Mouse (Mus musculus) 416B (cell line): ENCODE measurements around the gene Arhgap15.
A peak's percentile ranks its signal among the peaks of the same experiment; 100 is the strongest.
"Not testable (repeated sequence)": the region's sequence is repeated elsewhere in the genome, so short reads cannot be mapped to it uniquely, and the experiment has no call there.

ENCODE experiments used
- DNase-seq: peaks from one replicate; pipeline ENCODE4 v3.0.0; 2011; ENCODE audit warnings: low read depth

The Arhgap15 gene

GRCm38 (mm10) chr2:43748287-43748983 is at the start of gene Arhgap15:
Gene Arhgap15, plus strand, starts transcription at chr2:43748824.
- peak; percentile 94 for DNase-seq

DNA sequence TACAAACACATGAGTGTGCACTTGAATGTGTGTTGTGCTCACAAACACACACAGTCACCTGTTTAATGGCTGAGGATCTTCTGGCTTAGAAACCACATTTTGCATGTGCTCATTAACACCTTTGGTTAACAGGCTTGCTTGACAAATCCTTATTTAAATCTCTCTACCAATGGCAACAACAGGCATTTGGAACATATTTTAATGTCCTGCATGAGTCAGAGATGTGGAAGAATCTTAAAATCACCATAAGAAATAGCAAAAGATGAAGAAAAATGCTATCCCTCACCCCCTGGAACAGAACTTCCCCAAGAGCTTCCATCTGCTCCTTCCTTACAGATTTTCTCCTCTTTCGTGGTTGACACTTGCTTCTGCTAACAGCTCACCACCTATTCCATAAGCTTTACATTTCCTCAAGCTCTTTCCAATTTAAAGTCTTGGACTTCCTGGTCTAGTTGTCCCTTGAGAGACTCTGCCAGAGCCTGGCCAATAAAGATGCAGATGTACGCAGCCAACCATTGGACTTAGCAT is 35.9 kb upstream of the Arhgap15 start:
- no peak for DNase-seq

DNA sequence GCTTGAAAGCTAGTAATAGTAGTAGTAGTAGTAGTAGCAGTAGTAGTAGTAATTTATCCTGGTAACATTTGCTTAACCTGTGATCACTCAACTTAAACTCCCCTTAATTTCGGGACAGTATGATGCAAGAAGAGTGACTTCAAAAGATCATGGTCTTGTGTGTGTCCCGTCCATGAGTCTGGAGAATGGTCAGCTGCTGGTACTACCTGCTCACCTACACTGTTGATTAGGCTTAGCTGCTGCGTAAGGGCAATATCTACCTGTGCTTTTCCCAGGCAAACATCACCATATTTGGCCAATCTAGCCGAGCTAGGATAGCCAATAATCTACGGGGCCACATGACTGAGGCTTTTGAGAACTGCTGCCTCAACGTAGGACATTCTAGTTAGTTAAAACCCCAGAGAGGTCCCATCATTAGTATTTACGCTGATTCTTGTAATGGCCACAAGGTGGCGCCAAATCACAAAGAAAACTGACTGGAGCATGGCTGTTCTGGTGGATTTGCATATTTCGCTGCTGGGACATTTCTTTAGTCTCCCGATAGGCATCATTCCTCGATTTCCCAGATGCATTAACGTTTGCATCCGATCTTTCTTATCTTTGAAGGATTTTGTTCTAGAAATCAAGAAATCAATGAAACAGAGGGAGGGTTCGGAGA is 26.0 kb upstream of the Arhgap15 start:
- peak; percentile 84 for DNase-seq

GRCm38 (mm10) chr2:43723104-43723541 is 25.5 kb upstream of the Arhgap15 start:
- no peak for DNase-seq

GRCm38 (mm10) chr2:43727181-43727580 is 21.4 kb upstream of the Arhgap15 start:
- no peak for DNase-seq

GRCm38 (mm10) chr2:43727693-43728092 is 20.9 kb upstream of the Arhgap15 start:
- no peak for DNase-seq

DNA sequence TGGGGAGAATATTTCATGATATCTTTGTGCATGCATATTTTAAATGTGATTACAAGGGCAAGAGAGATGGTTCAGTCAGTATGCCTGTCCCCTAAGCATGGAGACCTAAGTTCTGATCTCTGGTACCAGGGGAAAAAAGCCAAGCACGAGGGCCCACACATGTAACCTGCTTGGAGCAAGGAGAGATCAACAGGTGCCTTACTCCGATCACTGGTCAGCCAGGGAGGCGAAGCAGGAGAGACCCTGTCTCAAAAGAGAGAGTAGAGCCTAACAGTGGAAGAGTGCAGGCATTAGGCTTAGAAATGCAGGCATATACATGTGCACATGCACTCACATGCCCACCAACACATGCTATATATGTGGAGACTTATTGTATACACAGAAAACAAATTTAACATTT is 19.8 kb upstream of the Arhgap15 start:
- no peak for DNase-seq

GRCm38 (mm10) chr2:43732396-43732795 is 16.2 kb upstream of the Arhgap15 start:
- DNase-seq = peak; percentile 58

DNA sequence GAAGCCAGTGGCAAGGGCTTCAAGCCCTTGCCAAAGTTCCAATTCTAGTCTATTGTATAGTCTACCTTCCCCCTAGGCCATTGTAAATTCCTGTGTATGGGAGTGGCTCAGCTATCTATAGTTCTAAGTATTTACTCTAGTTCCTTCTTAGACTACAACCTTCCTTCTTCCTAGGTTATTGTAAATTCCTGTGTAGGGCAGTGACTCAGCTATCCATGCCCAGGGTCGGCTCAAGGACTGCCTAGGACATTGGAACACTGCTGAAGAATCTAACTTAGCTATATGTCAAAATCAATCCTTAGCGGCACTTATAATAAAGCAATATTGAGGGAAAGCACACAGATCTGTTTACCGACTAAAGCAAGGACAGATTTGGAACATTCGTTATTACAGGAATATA is 13.6 kb upstream of the Arhgap15 start:
- not testable (repeated sequence) for DNase-seq

GRCm38 (mm10) chr2:43737546-43737945 is 11.1 kb upstream of the Arhgap15 start:
- no peak for DNase-seq

DNA sequence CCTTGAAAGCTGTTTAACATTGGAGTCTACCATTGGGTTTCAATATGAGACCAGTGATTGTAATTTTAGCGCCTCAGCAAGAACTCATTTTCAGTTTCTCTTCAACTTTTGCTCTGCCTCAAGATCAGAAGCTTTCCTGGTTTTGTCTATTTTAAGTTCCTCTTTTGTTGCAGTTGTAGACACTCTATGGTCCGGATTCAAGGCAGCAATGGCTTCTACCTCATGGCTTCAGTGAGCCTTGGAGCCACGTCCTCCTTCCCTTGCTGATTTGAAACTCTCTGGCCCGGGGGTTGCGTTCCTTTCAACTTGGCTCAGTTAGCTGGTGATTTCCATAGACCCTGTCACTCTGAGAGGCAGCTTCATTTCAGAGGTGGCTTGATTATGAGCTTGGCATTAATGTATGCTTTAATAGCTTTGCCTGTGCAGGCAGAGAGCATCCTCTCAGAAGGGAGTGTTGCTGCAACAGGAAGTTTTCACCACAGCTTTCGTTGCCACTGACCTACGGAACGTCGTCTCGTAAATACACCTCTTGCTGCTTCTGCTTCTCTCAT is 10.0 kb upstream of the Arhgap15 start:
- peak; percentile 76 for DNase-seq

DNA sequence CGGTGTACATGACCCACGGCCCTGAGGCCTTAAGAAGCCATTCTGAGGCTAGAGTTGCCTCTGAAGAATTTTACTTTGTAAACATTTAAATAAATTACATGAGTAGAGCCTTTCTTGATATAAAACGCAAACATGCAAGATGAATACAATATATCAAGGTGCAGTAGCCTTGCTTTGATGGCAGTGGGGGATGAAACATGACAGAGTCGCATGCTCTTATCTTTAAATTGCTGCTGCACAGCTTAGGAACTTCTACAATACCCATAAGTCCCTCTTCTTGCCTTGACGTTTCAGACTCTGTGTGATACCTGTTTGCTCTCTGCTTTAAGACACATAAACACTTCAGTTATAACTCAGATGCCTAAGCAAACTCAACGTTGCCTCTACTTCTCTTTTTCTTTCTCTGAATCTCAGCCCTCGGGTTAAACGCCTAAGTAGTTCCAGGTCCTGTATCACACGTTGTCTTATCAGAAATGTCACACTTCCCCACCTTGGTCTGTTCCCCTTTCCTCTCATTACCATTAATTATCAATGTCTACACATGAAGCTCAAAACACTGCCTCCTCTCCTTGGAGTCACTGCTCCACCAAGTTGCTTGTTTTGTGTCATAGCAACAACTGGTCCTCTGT is 9.3 kb upstream of the Arhgap15 start:
- peak; percentile 76 for DNase-seq

DNA sequence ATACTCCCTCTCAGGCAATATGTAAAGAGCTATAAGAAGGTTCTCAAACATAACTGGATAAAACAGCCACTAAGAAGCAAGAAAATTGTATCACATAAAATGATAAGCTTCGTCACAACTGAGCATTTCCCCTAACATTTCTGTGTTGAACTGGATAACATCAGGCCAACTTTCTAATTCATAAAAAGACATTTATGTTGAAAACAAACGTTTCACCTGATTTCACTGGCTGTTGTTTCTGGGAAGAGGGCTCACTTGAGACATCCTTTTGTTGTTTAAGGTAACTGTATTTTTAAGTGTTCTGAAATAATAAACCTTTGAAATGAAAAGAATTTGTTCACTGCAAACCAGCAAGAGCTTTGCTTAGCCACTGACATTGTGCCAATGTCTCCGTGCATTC is 697 bp downstream of the Arhgap15 start:
- DNase-seq = peak; percentile 48

DNA sequence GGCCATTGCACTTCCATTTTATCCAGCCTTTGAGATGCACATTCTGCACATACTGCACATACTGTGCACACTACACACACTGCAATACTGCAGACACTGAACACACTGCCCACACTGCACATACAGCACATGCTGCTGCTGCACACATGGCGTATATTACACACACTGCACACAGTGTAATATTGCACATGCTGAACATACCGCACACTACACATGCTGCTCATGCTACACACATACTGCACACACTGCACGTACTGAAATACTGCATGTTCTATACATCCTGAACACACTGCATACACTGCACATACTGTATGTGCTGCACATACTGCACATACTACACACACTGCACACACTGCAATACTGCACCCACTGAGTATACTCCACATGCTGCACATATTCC is 7.3 kb downstream of the Arhgap15 start:
- DNase-seq = no peak

DNA sequence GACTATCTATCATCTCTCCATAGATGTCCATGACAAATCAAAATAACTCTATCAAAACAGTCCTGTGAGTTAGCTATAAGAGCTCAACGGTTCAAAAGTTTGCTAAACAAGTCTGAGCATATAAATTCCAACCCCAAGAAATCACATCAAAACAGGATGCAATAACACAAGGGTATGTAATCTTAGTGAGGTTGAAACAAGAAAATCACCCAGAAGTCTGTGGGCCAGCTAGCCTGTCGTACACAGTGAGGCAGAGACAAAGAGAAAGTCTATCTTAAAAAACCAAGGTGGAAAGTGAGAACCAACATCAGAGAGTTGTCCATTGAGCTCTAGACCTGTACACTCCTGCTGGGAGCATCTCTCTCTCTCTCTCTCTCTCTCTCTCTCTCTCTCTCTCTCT is 8.0 kb downstream of the Arhgap15 start:
- no peak for DNase-seq

DNA sequence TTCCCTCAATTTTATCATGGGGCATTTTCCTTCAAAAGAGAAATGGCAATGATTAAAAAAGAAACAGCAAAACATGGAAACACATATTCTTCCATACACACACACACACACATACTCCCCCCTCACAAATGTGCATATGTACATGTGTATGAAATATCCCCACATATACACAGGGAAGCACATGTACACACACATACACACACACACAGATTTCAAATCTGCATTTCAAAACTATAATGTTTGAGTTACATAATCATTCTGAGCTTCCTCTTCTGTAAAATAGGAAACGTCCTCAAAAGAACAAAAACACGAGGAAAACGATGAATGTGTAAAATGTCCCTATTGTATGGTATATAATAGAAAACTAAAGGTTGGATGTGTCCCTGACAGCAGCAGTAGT is 13.1 kb downstream of the Arhgap15 start:
- peak; percentile 26 for DNase-seq

DNA sequence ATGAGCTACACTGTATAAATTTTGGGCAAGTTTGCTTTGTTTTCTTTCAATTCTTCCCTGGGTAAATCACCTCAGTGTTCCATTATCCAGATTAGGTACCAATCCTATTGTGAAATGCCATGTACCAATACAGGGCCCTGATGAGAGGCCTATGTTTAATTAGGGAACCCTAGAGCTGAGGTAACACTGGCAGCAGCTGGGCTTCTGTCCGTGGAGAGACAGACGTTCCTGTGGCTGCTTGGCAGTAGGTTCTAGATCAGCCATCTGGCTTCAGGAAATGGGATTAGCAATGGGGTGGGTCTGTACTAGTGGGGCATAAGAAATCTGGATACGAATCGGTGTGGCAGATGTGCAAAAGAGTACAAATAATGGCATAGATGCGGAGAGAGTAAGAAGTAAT is 14.7 kb downstream of the Arhgap15 start:
- no peak for DNase-seq

DNA sequence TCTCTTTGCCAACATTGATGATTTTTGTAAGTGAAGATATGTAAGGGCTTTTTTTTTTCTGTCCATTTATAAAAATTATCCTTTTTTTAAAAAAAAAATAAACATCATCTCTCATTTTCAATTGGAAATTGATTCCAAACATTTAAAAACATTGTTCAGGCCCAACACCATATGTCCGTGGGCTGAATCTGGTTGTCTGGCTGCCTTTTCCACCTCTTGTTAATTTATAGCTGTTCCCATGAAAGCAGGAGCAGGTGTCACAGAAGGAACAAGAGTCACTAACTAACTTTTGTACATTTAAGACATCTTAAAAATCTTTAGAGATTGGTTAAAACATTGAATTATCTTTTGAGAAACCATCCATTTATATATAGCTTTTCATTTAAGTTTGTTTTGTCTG is 15.8 kb downstream of the Arhgap15 start:
- DNase-seq = no peak

- DNase-seq = no peak
Observed at GRCm38 (mm10) chr2:43766200-43766599, 17.6 kb downstream of the Arhgap15 start.

DNA sequence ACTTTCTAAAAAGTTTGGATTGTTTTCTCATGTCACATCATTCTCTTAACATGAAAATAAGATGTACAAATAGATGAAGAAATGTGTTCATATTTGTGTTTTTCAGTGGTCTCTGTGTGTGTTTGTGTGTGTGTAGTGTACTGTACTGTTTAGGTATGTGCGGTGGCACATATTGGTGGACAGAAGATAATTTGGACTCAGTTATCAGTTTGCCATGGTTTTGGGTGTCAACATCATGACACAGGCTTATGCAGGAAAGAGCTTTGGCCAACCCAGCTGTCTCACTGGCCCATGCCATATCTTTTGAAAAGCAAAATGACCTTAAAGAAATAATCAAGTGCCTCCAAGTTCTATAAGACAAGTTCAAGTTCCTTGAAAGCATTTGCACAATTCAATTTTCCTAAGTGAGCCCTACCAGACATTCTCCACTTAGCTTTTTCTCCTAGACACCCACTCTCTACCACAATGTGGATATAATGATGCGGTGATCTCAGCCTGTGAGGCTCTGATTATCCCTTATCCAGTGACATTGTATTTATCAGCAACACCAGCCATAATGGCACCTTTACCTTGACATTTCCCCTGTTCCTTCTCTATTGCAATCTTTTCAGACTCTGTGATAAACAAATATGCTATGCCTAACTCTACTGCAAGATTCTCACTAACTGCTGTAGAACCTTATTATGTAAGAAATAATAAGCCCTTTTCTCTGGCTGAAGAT is 21.4 kb downstream of the Arhgap15 start:
- no peak for DNase-seq

GRCm38 (mm10) chr2:43772640-43773039 is 24.0 kb downstream of the Arhgap15 start:
- peak; percentile 95 for DNase-seq

GRCm38 (mm10) chr2:43782157-43782556 is 33.5 kb downstream of the Arhgap15 start:
- no peak for DNase-seq
